Mouse (Mus musculus) regulatory T cell (primary cell): ENCODE data around the gene Wnk1.

Source experiments
- in situ Hi-C: fragments of 300-600 bp; cut with MboI, MseI; formaldehyde crosslinking; loops from one replicate; pipeline ENCODE4 v1.15.1; 2025; ENCODE audit warnings: high pct_unique_total_duplicates

Gene Wnk1

GRCm38 (mm10) chr6:120042632-120043220, 4.3 kb upstream of the Wnk1 start:
- in situ Hi-C loops = loop anchor here (5.0 kb wide), 1 partner anchor 35 kb away; no protein-coding TSS in a partner anchor

GRCm38 (mm10) chr6:120040557-120040857, 2.0 kb upstream of the Wnk1 start:
- in situ Hi-C loops = loop anchor here (5.0 kb wide), 1 partner anchor 37 kb away; no protein-coding TSS in a partner anchor

GRCm38 (mm10) chr6:120039668-120040556, 1.4 kb upstream of the Wnk1 start:
- in situ Hi-C loops = loop anchor here (5.0 kb wide), 1 partner anchor 37 kb away; no protein-coding TSS in a partner anchor

- in situ Hi-C loops = no loop called here
Observed at GRCm38 (mm10) chr6:120039256-120039563, 738 bp upstream of the Wnk1 start.

- in situ Hi-C loops = no loop called here
Observed at GRCm38 (mm10) chr6:120037636-120038365, 671 bp downstream of the Wnk1 start.

- in situ Hi-C loops = no loop called here
Observed at GRCm38 (mm10) chr6:120037004-120037635, 1.4 kb downstream of the Wnk1 start.

- in situ Hi-C loops = no loop called here
Observed at GRCm38 (mm10) chr6:120024577-120024976, 13.9 kb downstream of the Wnk1 start.

- in situ Hi-C loops = no loop called here
Observed at GRCm38 (mm10) chr6:120023746-120024145, 14.7 kb downstream of the Wnk1 start.

GRCm38 (mm10) chr6:120022042-120022441, 16.4 kb downstream of the Wnk1 start:
- in situ Hi-C loops = no loop called here

- in situ Hi-C loops = no loop called here
Observed at GRCm38 (mm10) chr6:120019697-120020096, 18.8 kb downstream of the Wnk1 start.

GRCm38 (mm10) chr6:120013125-120013524, 25.3 kb downstream of the Wnk1 start:
- in situ Hi-C loops = no loop called here

GRCm38 (mm10) chr6:120011440-120011839, 27.0 kb downstream of the Wnk1 start:
- in situ Hi-C loops = no loop called here

GRCm38 (mm10) chr6:120011001-120011400, 27.5 kb downstream of the Wnk1 start:
- in situ Hi-C loops = no loop called here

- in situ Hi-C loops = no loop called here
Observed at GRCm38 (mm10) chr6:120010535-120010934, 27.9 kb downstream of the Wnk1 start.

GRCm38 (mm10) chr6:120001718-120002117, 36.8 kb downstream of the Wnk1 start:
- in situ Hi-C loops = loop anchor here (5.0 kb wide), 1 partner anchor 191 kb away; no protein-coding TSS in a partner anchor

GRCm38 (mm10) chr6:119996480-119996879, 42.0 kb downstream of the Wnk1 start:
- in situ Hi-C loops = no loop called here

GRCm38 (mm10) chr6:119924235-119925005, 114.1 kb downstream of the Wnk1 start:
- in situ Hi-C loops = loop anchor here (5.0 kb wide), 1 partner anchor 127 kb away; no protein-coding TSS in a partner anchor

GRCm38 (mm10) chr6:119922544-119922943, 115.9 kb downstream of the Wnk1 start:
- in situ Hi-C loops = no loop called here

- in situ Hi-C loops = no loop called here
Observed at GRCm38 (mm10) chr6:119922136-119922535, 116.3 kb downstream of the Wnk1 start.

GRCm38 (mm10) chr6:119918561-119919181, 119.8 kb downstream of the Wnk1 start:
- in situ Hi-C loops = loop anchor here (10.0 kb wide), 2 partner anchors 276 to 424 kb away; no protein-coding TSS in a partner anchor
